Mouse (Mus musculus): Measurements from ENCODE around the gene Bhlha9.

DNA sequence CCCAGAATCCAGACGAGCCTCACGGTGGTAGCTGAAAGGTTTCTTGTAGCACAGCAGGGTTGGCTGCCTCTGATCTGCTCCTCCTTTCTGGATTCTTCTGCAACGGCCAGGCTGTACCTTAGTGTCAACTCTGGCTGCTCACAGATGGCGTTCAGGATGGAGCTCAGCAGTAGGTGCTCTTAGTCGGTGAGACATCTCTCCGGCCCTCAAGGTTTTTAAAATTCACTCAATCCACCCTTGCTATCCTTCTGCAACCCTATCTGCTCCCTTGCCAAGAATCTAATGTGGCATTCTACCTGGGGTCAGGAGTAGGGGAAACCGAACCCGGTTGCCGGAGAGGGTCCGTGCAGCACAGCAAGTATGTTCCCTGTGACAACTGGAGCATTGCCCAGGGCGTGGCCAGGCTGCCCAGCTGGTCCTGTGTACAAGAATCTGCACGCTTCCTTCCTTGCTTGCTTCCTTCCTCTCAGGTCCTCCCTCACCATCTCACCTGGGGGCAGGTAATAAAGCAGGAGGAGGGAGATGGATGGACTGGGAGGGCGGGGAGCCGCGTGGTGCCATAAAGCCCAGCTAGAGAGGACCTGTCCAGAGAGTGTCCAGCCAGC is at the start of gene Bhlha9:
- TF ChIP-seq EP300 (IDR thresholded peaks at IDR 0.05; ENCODE audit: low read depth): no peak
- no peak for TF ChIP-seq CTCF (IDR thresholded peaks at IDR 0.05; ENCODE audit: low read depth)
